Mouse (Mus musculus) intestine, postnatal 0 days (tissue): ENCODE measurements around the gene Sf3b5. TPM values are rescaled to one million over a fixed set of nuclear protein-coding genes. Genes with fewer than 3 reads are reported as not detected.

Experiments used
- ATAC-seq: fragments of 200-750 bp; cut with Nextera tagmentation; 2 replicates; pipeline ENCODE4 v1.8.0; 2017; ENCODE audit warnings: mild to moderate bottlenecking, moderate TSS enrichment, moderate library complexity
- H3K27ac ChIP-seq: fragments of 300-500 bp; sonication (generic); 2 replicates; pipeline ENCODE4 v1.5.1; 2014; ENCODE audit warnings: mild to moderate bottlenecking, low read depth, low read length, moderate library complexity
- H3K27me3 ChIP-seq: fragments of 300-500 bp; sonication (generic); replicated peaks from 2 replicates; pipeline ENCODE4 v1.6.1; 2014; ENCODE audit warnings: low read length, mixed read lengths; ENCODE audit not compliant: control insufficient read depth, insufficient read depth
- H3K36me3 ChIP-seq: fragments of 300-500 bp; sonication (generic); 2 replicates; pipeline ENCODE4 v1.6.1; 2014; ENCODE audit warnings: mild to moderate bottlenecking, moderate library complexity; ENCODE audit not compliant: control insufficient read depth, insufficient read depth
- H3K4me1 ChIP-seq: fragments of 300-500 bp; sonication (generic); replicated peaks from 2 replicates; pipeline ENCODE4 v1.6.1; 2014; ENCODE audit warnings: antibody characterized with exemption, low read length, mixed read lengths; ENCODE audit not compliant: control insufficient read depth, insufficient read depth
- H3K4me2 ChIP-seq: fragments of 300-500 bp; sonication (generic); replicated peaks from 2 replicates; pipeline ENCODE4 v1.6.1; 2014; ENCODE audit warnings: low read depth, mild to moderate bottlenecking, moderate library complexity
- H3K4me3 ChIP-seq: fragments of 300-500 bp; sonication (generic); 2 replicates; pipeline ENCODE4 v1.5.1; 2014; ENCODE audit warnings: low read depth, low read length
- H3K9ac ChIP-seq: fragments of 300-500 bp; sonication (generic); 2 replicates; pipeline ENCODE4 v1.6.1; 2014; ENCODE audit warnings: mild to moderate bottlenecking, low read depth, low read length
- H3K9me3 ChIP-seq: fragments of 300-500 bp; sonication (generic); 2 replicates; pipeline ENCODE4 v1.6.1; 2016; ENCODE audit warnings: mixed run types; ENCODE audit not compliant: control insufficient read depth
- CTCF ChIP-seq: sonication (generic); IDR thresholded peaks from 2 replicates; pipeline ENCODE4 v1.5.1; 2016; ENCODE audit warnings: low read depth, mild to moderate bottlenecking, control low read depth, antibody characterized with exemption, moderate library complexity
- WGBS: fragments of 180-500 bp; shearing (Covaris S2); extraction: QIAGEN DNeasy Blood & Tissue Kit; methylation state at CpG from one replicate; pipeline ENCODE4 v1.1.7; 2014; 5-methylcytosine and 5-hydroxymethylcytosine counted together
- polyA plus RNA-seq: library from polyadenylated mRNA; unstranded; fragments of >200 nt; fragmentation: Nextera tagmentation; extraction: Ambion mirVana; gene quantifications from 2 replicates; pipeline ENCODE4 v1.2.1, GENCODE M21; 2015

Gene Sf3b5
- polyA plus RNA-seq, 1 experiment from 2014 or later = 22.6 TPM

DNA sequence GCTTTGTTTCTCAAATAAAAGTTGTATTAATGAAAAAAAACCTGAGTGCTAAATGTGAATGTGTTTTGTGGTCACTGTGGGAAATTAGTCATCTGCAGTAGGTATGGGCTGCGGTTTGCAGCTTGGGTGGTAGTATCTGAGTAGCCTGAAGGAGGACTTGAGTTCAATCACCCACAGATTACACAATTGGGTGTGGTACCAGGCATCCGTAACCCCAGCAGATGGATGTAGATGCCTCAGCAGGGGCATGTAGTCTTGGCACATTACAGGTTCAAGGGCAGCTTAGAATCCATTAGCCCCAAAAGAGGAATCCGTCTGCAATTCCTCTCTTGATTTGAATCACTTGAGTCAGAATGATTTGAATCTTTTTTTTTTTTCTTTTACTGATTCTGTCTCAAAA, 30.1 kb downstream of the Sf3b5 start:
- 76% methylated on average over 3 of the region's 3 CpGs for WGBS
- Histone ChIP-seq H3K4me3 (no peak overlapping the region), H3K36me3 (no peaks in the 10 kb centered on the region), H3K27me3 (no peaks in the 10 kb centered on the region), H3K9me3 (no peaks in the 10 kb centered on the region), H3K27ac (no peak overlapping the region), H3K4me1 (no peaks in the 10 kb centered on the region), H3K9ac (no peak overlapping the region), H3K4me2 (no peak overlapping the region)
- TF ChIP-seq CTCF = no peak
- no peak for ATAC-seq

- Histone ChIP-seq H3K9me3 (no peaks in the 10 kb centered on the region), H3K36me3 (no peaks in the 10 kb centered on the region), H3K27ac (no peak overlapping the region), H3K4me3 (no peak overlapping the region), H3K9ac (no peak overlapping the region), H3K4me2 (no peak overlapping the region), H3K4me1 (no peaks in the 10 kb centered on the region), H3K27me3 (no peaks in the 10 kb centered on the region)
- 61% methylated on average over 5 of the region's 5 CpGs for WGBS
- TF ChIP-seq CTCF = no peak
- no peak for ATAC-seq
These were observed 34.6 kb downstream of the Sf3b5 start for GRCm38 (mm10) chr10:13039637-13040174.

DNA sequence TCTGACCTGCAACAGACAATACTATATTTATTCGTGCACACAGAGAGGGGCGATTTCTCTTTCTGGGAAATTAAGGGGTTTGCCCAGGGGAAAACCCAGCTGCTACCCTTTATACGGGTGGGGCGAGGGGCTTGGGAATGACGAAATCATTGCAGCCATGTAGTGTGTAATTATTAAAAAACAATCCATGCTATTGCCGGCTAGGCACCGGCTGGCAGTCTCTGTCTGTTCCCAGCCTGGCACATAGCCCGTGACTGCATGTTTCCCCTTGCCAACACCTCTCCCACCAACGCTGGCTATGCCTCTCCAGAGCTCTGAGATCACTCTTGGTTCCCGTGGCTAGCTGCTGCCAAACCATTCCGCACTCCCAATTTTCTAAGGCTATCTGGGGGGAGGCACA, 39.5 kb downstream of the Sf3b5 start:
- Histone ChIP-seq H3K27ac (no peak overlapping the region), H3K9me3 (no peaks in the 10 kb centered on the region), H3K4me1 (no peaks in the 10 kb centered on the region), H3K4me3 (no peak overlapping the region), H3K4me2 (no peak overlapping the region), H3K27me3 (no peaks in the 10 kb centered on the region), H3K9ac (no peak overlapping the region), H3K36me3 (no peaks in the 10 kb centered on the region)
- no peak for TF ChIP-seq CTCF
- 90% methylated on average over 11 of the region's 11 CpGs for WGBS
- ATAC-seq = no peak

GRCm38 (mm10) chr10:13047816-13048215, 42.7 kb downstream of the Sf3b5 start:
- Histone ChIP-seq H3K27me3 (no peaks in the 10 kb centered on the region), H3K4me1 (no peaks in the 10 kb centered on the region), H3K9me3 (no peaks in the 10 kb centered on the region), H3K9ac (no peak overlapping the region), H3K4me2 (no peak overlapping the region), H3K36me3 (no peaks in the 10 kb centered on the region), H3K4me3 (no peak overlapping the region), H3K27ac (no peak overlapping the region)
- WGBS = 24% methylated on average over 4 of the region's 4 CpGs
- TF ChIP-seq CTCF = no peak
- no peak for ATAC-seq

DNA sequence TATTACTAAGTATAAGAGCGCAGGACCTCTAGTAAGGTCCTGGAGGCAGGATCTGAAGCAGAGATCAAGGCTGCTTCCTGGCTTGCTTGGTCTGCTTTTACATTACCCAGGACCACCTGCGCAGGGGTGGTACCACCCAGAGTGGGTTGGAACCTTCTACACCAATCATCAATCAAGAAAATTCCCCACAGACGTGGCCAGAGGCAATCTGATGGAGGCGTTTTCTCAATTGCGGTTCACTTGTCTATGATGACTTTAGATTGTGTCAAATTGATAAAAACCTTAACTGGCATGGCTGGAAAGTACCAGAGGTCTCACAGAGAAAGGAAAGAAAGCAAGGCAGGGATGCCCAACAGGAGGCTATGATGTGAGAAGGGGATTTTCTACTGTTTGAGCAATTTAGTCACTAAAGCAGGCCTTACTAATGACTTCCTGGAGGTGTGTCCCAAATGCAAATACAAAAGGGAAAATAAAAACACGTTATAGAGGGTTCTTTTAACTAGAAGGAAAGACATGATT, 51.8 kb downstream of the Sf3b5 start:
- peaks cover 20% of the 10 kb centered on the region for H3K27me3 ChIP-seq
- H3K4me1 ChIP-seq = no peaks in the 10 kb centered on the region
- H3K9ac ChIP-seq = no peak overlapping the region
- H3K36me3 ChIP-seq = no peaks in the 10 kb centered on the region
- H3K9me3 ChIP-seq = no peaks in the 10 kb centered on the region
- 72% methylated on average over 6 of the region's 6 CpGs for WGBS
- no peak overlapping the region for H3K4me2 ChIP-seq
- H3K4me3 ChIP-seq = no peak overlapping the region
- no peak overlapping the region for H3K27ac ChIP-seq
- TF ChIP-seq CTCF = no peak
- ATAC-seq = no peak

Other genes with a start within 250 kb of the Sf3b5 start
- 21.5 and 22.6 TPM in 2 replicates for gene Utrn, start 136.0 kb upstream of the Sf3b5 start, polyA plus RNA-seq
- gene Stx11, start 41.0 kb upstream of the Sf3b5 start, polyA plus RNA-seq = 0.67 and 1.0 TPM in 2 replicates
- gene Plagl1, start 55.2 kb downstream of the Sf3b5 start, polyA plus RNA-seq = 67.6 and 71.6 TPM in 2 replicates
- gene Zc2hc1b, start 172.7 kb downstream of the Sf3b5 start, polyA plus RNA-seq = not detected in 2 replicates
- 44.1 and 45.5 TPM in 2 replicates for gene Ltv1, start 187.8 kb downstream of the Sf3b5 start, polyA plus RNA-seq